Mouse (Mus musculus) spleen, adult 2 months (tissue): ENCODE results near the gene Zfp644. TPM values are rescaled to one million over a fixed set of nuclear protein-coding genes. Genes with fewer than 3 reads are reported as not detected.

ENCODE experiments used
- DNase-seq, 2 experiments: peaks; one replicate each; pipeline versions ENCODE4 v3.0.0 to v3.0.0-alpha.2; 2012 to 2021; ENCODE audit warnings: low spot score in 2 of 2, low read depth in 1 of 2
- H3K27ac ChIP-seq: fragments of 200-500 bp; 2 replicates; pipeline ENCODE4 v1.5.1; 2012; ENCODE audit warnings: low read length, inconsistent platforms; ENCODE audit not compliant: insufficient read depth
- H3K27me3 ChIP-seq: fragments of 200-500 bp; 2 replicates; pipeline ENCODE4 v1.6.1; 2012; ENCODE audit warnings: mild to moderate bottlenecking, moderate library complexity, low read length, inconsistent platforms; ENCODE audit not compliant: control insufficient read depth, insufficient read depth
- H3K36me3 ChIP-seq: fragments of 200-500 bp; 2 replicates; pipeline ENCODE4 v1.6.1; 2012; ENCODE audit warnings: mild to moderate bottlenecking, low read length, inconsistent platforms; ENCODE audit not compliant: control insufficient read depth, insufficient read depth
- H3K4me1 ChIP-seq: fragments of 200-500 bp; 2 replicates; pipeline ENCODE4 v1.6.1; 2011; ENCODE audit warnings: inconsistent platforms; ENCODE audit not compliant: control insufficient read depth, insufficient read depth, insufficient read length
- H3K4me3 ChIP-seq: fragments of 200-500 bp; 2 replicates; pipeline ENCODE4 v1.5.1; 2011; ENCODE audit warnings: mild to moderate bottlenecking, inconsistent platforms; ENCODE audit not compliant: insufficient read depth, insufficient read length; ENCODE audit errors: extremely low read depth
- CTCF ChIP-seq: fragments of 200-500 bp; IDR thresholded peaks from 2 replicates; pipeline ENCODE4 v1.5.1; 2011; ENCODE audit warnings: mild to moderate bottlenecking, inconsistent platforms; ENCODE audit not compliant: insufficient read depth, insufficient read length, insufficient replicate concordance; ENCODE audit errors: extremely low read depth
- POLR2A ChIP-seq: fragments of 200-500 bp; IDR thresholded peaks from 2 replicates; pipeline ENCODE4 v1.6.1; 2011; ENCODE audit warnings: low read depth, low read length, inconsistent platforms
- WGBS: fragments of 180-500 bp; shearing (Covaris S2); methylation state at CpG from one replicate; pipeline ENCODE4 v1.1.7; 2018; 5-methylcytosine and 5-hydroxymethylcytosine counted together
- polyA plus RNA-seq: library from polyadenylated mRNA; depleted of rRNA; stranded (reverse); fragments of >200 nt; gene quantifications from 2 replicates; pipeline ENCODE4 v1.2.3, GENCODE M21; 2012

Zfp644 gene
- polyA plus RNA-seq, 1 experiment: 6.3 TPM

GRCm38 (mm10) chr5:106710611-106711010 is 13.5 kb upstream of the Zfp644 start:
- Histone ChIP-seq H3K4me3 (no peak overlapping the region), H3K4me1 (peaks cover 5% of the 10 kb centered on the region; the same call in 1 of the 2 replicates), H3K36me3 (no peaks in the 10 kb centered on the region), H3K27ac (no peak overlapping the region), H3K27me3 (no peaks in the 10 kb centered on the region)
- DNase-seq: no peak
- 79% methylated on average over 12 of the region's 12 CpGs for WGBS
- no peak for TF ChIP-seq CTCF
- no peak for TF ChIP-seq POLR2A

GRCm38 (mm10) chr5:106710085-106710409 is 13.0 kb upstream of the Zfp644 start:
- WGBS: 74% methylated on average over 2 of the region's 2 CpGs
- Histone ChIP-seq H3K36me3 (no peaks in the 10 kb centered on the region), H3K4me1 (peaks cover 5% of the 10 kb centered on the region; the same call in 1 of the 2 replicates), H3K4me3 (no peak overlapping the region), H3K27ac (no peak overlapping the region), H3K27me3 (no peaks in the 10 kb centered on the region)
- no peak for DNase-seq
- TF ChIP-seq CTCF: no peak

GRCm38 (mm10) chr5:106709388-106710084 is 12.4 kb upstream of the Zfp644 start:
- Histone ChIP-seq H3K4me1 (peaks cover 5% of the 10 kb centered on the region; the same call in 1 of the 2 replicates), H3K27ac (no peak overlapping the region), H3K27me3 (no peaks in the 10 kb centered on the region), H3K36me3 (no peaks in the 10 kb centered on the region), H3K4me3 (no peak overlapping the region)
- TF ChIP-seq POLR2A (no peak), CTCF (no peak)
- 36% methylated on average over 11 of the region's 11 CpGs for WGBS
- DNase-seq: peak; percentile 37 to 56

- TF ChIP-seq CTCF: no peak
- TF ChIP-seq POLR2A: no peak
- Histone ChIP-seq H3K27me3 (no peaks in the 10 kb centered on the region), H3K27ac (no peak overlapping the region), H3K4me3 (no peak overlapping the region), H3K36me3 (no peaks in the 10 kb centered on the region), H3K4me1 (peaks cover 5% of the 10 kb centered on the region; the same call in 1 of the 2 replicates)
- DNase-seq: no peak
- WGBS: 91% methylated on average over 3 of the region's 3 CpGs
Measured at GRCm38 (mm10) chr5:106706363-106706762, 9.3 kb upstream of the Zfp644 start.

- WGBS: 75% methylated on average over 5 of the region's 5 CpGs
- no peak for DNase-seq
- Histone ChIP-seq H3K27ac (no peak overlapping the region), H3K27me3 (no peaks in the 10 kb centered on the region), H3K4me3 (no peak overlapping the region), H3K4me1 (peaks cover 5% of the 10 kb centered on the region; the same call in 1 of the 2 replicates), H3K36me3 (no peaks in the 10 kb centered on the region)
- TF ChIP-seq POLR2A (no peak), CTCF (no peak)
Measured at GRCm38 (mm10) chr5:106705162-106705561, 8.1 kb upstream of the Zfp644 start.

- Histone ChIP-seq H3K4me1 (no peaks in the 10 kb centered on the region; the same call in 1 of the 2 replicates), H3K27me3 (no peaks in the 10 kb centered on the region), H3K27ac (peak overlapping the region; percentile 87), H3K36me3 (no peaks in the 10 kb centered on the region), H3K4me3 (peak overlapping the region; percentile 78)
- TF ChIP-seq POLR2A: no peak
- no peak for TF ChIP-seq CTCF
- peak in 1 of 2 experiments; percentile 57 for DNase-seq
- under 1% methylated on average over 61 of the region's 63 CpGs for WGBS
Measured at GRCm38 (mm10) chr5:106695681-106696395, 1.2 kb downstream of the Zfp644 start.

GRCm38 (mm10) chr5:106695141-106695540 is 1.9 kb downstream of the Zfp644 start:
- Histone ChIP-seq H3K27me3 (no peaks in the 10 kb centered on the region), H3K27ac (no peak overlapping the region), H3K4me1 (no peaks in the 10 kb centered on the region; the same call in 1 of the 2 replicates), H3K36me3 (no peaks in the 10 kb centered on the region; the same call in 1 of the 2 replicates), H3K4me3 (peak overlapping the region; percentile 78; the same call in 1 of the 2 replicates)
- TF ChIP-seq CTCF (no peak), POLR2A (no peak)
- DNase-seq: no peak
- 38% methylated on average over 9 of the region's 9 CpGs for WGBS
